Mouse (Mus musculus) kidney, adult 2 months (tissue): ENCODE measurements around the gene Prr36. TPM values are rescaled to one million over a fixed set of nuclear protein-coding genes. Genes with fewer than 3 reads are reported as not detected.

Source experiments
- DNase-seq: peaks from one replicate; pipeline ENCODE4 v3.0.0; 2021
- H3K27ac ChIP-seq: fragments of 200-500 bp; 2 replicates; pipeline ENCODE4 v1.5.1; 2012; ENCODE audit warnings: low read depth, low read length, control low read depth, inconsistent platforms; ENCODE audit not compliant: insufficient read depth
- H3K27me3 ChIP-seq: fragments of 200-500 bp; replicated peaks from 2 replicates; pipeline ENCODE4 v1.6.1; 2012; ENCODE audit warnings: mild to moderate bottlenecking, moderate library complexity, low read length, inconsistent platforms; ENCODE audit not compliant: control insufficient read depth, insufficient read depth
- H3K36me3 ChIP-seq: fragments of 200-500 bp; 2 replicates; pipeline ENCODE4 v1.6.1; 2012; ENCODE audit warnings: mild to moderate bottlenecking, moderate library complexity, low read length, inconsistent platforms; ENCODE audit not compliant: control insufficient read depth, insufficient read depth
- H3K4me1 ChIP-seq: fragments of 200-500 bp; 2 replicates; pipeline ENCODE4 v1.6.1; 2011; ENCODE audit warnings: low read length; ENCODE audit not compliant: control insufficient read depth, insufficient read depth
- H3K4me3 ChIP-seq: fragments of 200-500 bp; 2 replicates; pipeline ENCODE4 v1.5.1; 2011; ENCODE audit warnings: mild to moderate bottlenecking, low read depth, low read length, control low read depth; ENCODE audit not compliant: insufficient read depth
- CTCF ChIP-seq: fragments of 200-500 bp; conservative IDR thresholded peaks from 2 replicates; pipeline ENCODE4 v1.5.1; 2011; ENCODE audit warnings: low read depth, mild to moderate bottlenecking, control low read depth, low read length, moderate library complexity, mixed read lengths; ENCODE audit not compliant: insufficient read depth, insufficient read length
- POLR2A ChIP-seq: fragments of 200-500 bp; IDR thresholded peaks from one replicate; pipeline ENCODE4 v1.6.1; 2011; ENCODE audit warnings: low read depth, low read length, control low read depth
- WGBS: fragments of 180-500 bp; shearing (Covaris S2); methylation state at CpG from one replicate; pipeline ENCODE4 v1.1.7; 2018; 5-methylcytosine and 5-hydroxymethylcytosine counted together
- polyA plus RNA-seq: library from polyadenylated mRNA; depleted of rRNA; stranded (reverse); fragments of >200 nt; gene quantifications from 2 replicates; pipeline ENCODE4 v1.2.3, GENCODE M21; 2012

The Prr36 gene
- polyA plus RNA-seq, 1 experiment: 0.17 TPM

GRCm38 (mm10) chr8:4206182-4207015 is 10.9 kb downstream of the Prr36 start:
- 65% methylated on average over 44 of the region's 44 CpGs for WGBS
- Histone ChIP-seq H3K4me1 (no peaks in the 10 kb centered on the region), H3K27me3 (no peaks in the 10 kb centered on the region), H3K4me3 (no peak overlapping the region), H3K27ac (no peak overlapping the region), H3K36me3 (no peaks in the 10 kb centered on the region)
- DNase-seq: no peak
- TF ChIP-seq POLR2A (no peak), CTCF (no peak)

- no peak for TF ChIP-seq POLR2A
- no peak for TF ChIP-seq CTCF
- no peak for DNase-seq
- 70% methylated on average over 38 of the region's 38 CpGs for WGBS
- H3K4me3 ChIP-seq: no peak overlapping the region
- no peak overlapping the region for H3K27ac ChIP-seq
- H3K4me1 ChIP-seq: no peaks in the 10 kb centered on the region
- H3K27me3 ChIP-seq: no peaks in the 10 kb centered on the region
- no peaks in the 10 kb centered on the region for H3K36me3 ChIP-seq
Measured at GRCm38 (mm10) chr8:4205246-4206123, 11.8 kb downstream of the Prr36 start.

GRCm38 (mm10) chr8:4201321-4201720 is 15.9 kb downstream of the Prr36 start:
- no peak overlapping the region for H3K27ac ChIP-seq
- no peak for TF ChIP-seq CTCF
- no peak for TF ChIP-seq POLR2A
- 80% methylated on average over 2 of the region's 2 CpGs for WGBS
- H3K4me3 ChIP-seq: no peak overlapping the region
- DNase-seq: no peak
- no peaks in the 10 kb centered on the region for H3K4me1 ChIP-seq
- H3K36me3 ChIP-seq: no peaks in the 10 kb centered on the region
- H3K27me3 ChIP-seq: no peaks in the 10 kb centered on the region

GRCm38 (mm10) chr8:4193588-4193894 is 23.7 kb downstream of the Prr36 start:
- WGBS: 39% methylated on average over 7 of the region's 7 CpGs
- no peak for DNase-seq
- no peak for TF ChIP-seq CTCF
- TF ChIP-seq POLR2A: no peak
- H3K27me3 ChIP-seq: no peaks in the 10 kb centered on the region
- no peak overlapping the region for H3K27ac ChIP-seq
- H3K36me3 ChIP-seq: no peaks in the 10 kb centered on the region
- no peak overlapping the region; the same call in 1 of the 2 replicates for H3K4me3 ChIP-seq
- 0 out of 2 replicates have a peak, but pooled peaks cover 3% of the 10 kb centered on the region for H3K4me1 ChIP-seq

GRCm38 (mm10) chr8:4192807-4193587 is 24.3 kb downstream of the Prr36 start:
- Histone ChIP-seq H3K36me3 (no peaks in the 10 kb centered on the region), H3K27me3 (no peaks in the 10 kb centered on the region), H3K4me3 (no peak overlapping the region; the same call in 1 of the 2 replicates), H3K27ac (no peak overlapping the region), H3K4me1 (0 out of 2 replicates have a peak, but pooled peaks cover 3% of the 10 kb centered on the region)
- peak; percentile 88 for DNase-seq
- TF ChIP-seq CTCF: peak; percentile 84
- no peak for TF ChIP-seq POLR2A
- 16% methylated on average over 18 of the region's 18 CpGs for WGBS

GRCm38 (mm10) chr8:4192305-4192704 is 25.0 kb downstream of the Prr36 start:
- 0 out of 2 replicates have a peak, but pooled peaks cover 3% of the 10 kb centered on the region for H3K4me1 ChIP-seq
- WGBS: 80% methylated on average over 5 of the region's 5 CpGs
- no peak for DNase-seq
- H3K27ac ChIP-seq: no peak overlapping the region
- H3K27me3 ChIP-seq: no peaks in the 10 kb centered on the region
- no peak for TF ChIP-seq POLR2A
- no peak overlapping the region for H3K4me3 ChIP-seq
- no peaks in the 10 kb centered on the region for H3K36me3 ChIP-seq
